Mouse (Mus musculus): Measurements from ENCODE around the gene Cct8l1.
A peak's percentile ranks its signal among the peaks of the same experiment; 100 is the strongest.

The Cct8l1 gene

GRCm38 (mm10) chr5:25515767-25516166 is at the start of gene Cct8l1:
Gene Cct8l1 (plus strand): TSS chr5:25516067.
- no peak for DNase-seq

GRCm38 (mm10) chr5:25472070-25472469 is 43.8 kb upstream of the Cct8l1 start:
- no peak for DNase-seq

GRCm38 (mm10) chr5:25475789-25476188 is 40.1 kb upstream of the Cct8l1 start:
- DNase-seq: no peak

- DNase-seq: no peak
These were observed 37.0 kb upstream of the Cct8l1 start for GRCm38 (mm10) chr5:25478863-25479262.

GRCm38 (mm10) chr5:25496652-25497051 is 19.2 kb upstream of the Cct8l1 start:
- DNase-seq: no peak

- no peak for DNase-seq
These were observed 18.5 kb upstream of the Cct8l1 start for GRCm38 (mm10) chr5:25497369-25497719.

- DNase-seq: peak; percentile 72
These were observed 18.0 kb upstream of the Cct8l1 start for GRCm38 (mm10) chr5:25497720-25498345.

- DNase-seq: peak; percentile 82
These were observed 17.5 kb upstream of the Cct8l1 start, which contains the start of gene Kmt2c for GRCm38 (mm10) chr5:25498346-25498820. Gene Kmt2c (minus strand): TSS chr5:25498783.

GRCm38 (mm10) chr5:25498821-25499422 is 16.9 kb upstream of the Cct8l1 start:
- DNase-seq: peak; percentile 77

GRCm38 (mm10) chr5:25499423-25500398 is 16.2 kb upstream of the Cct8l1 start:
- DNase-seq: peak; percentile 98

GRCm38 (mm10) chr5:25500686-25501085 is 15.2 kb upstream of the Cct8l1 start:
- DNase-seq: no peak

GRCm38 (mm10) chr5:25506041-25506440 is 9.8 kb upstream of the Cct8l1 start:
- no peak for DNase-seq

GRCm38 (mm10) chr5:25516301-25516895 is 531 bp downstream of the Cct8l1 start:
- DNase-seq: no peak

GRCm38 (mm10) chr5:25517550-25517949 is 1.7 kb downstream of the Cct8l1 start:
- DNase-seq: no peak

- no peak for DNase-seq
These were observed 4.0 kb downstream of the Cct8l1 start for GRCm38 (mm10) chr5:25519820-25520219.

- DNase-seq: no peak
These were observed 5.6 kb downstream of the Cct8l1 start for GRCm38 (mm10) chr5:25521461-25521860.

GRCm38 (mm10) chr5:25526116-25526515 is 10.2 kb downstream of the Cct8l1 start:
- DNase-seq: no peak

- DNase-seq: no peak
These were observed 11.1 kb downstream of the Cct8l1 start for GRCm38 (mm10) chr5:25526926-25527325.

- DNase-seq: no peak
These were observed 12.1 kb downstream of the Cct8l1 start for GRCm38 (mm10) chr5:25527971-25528370.

GRCm38 (mm10) chr5:25528851-25529528 is 13.1 kb downstream of the Cct8l1 start:
- no peak for DNase-seq

- DNase-seq: peak; percentile 100
These were observed 13.9 kb downstream of the Cct8l1 start for GRCm38 (mm10) chr5:25529529-25530421.

All from kidney, adult 18-20 months (tissue).